Mouse (Mus musculus): ENCODE data around the gene Lcn12.

Lcn12 gene

GRCm38 (mm10) chr2:25497846-25498575, 4.3 kb upstream of the Lcn12 start:
- DNase-seq (ENCODE audit: low read depth, low spot score) = no peak

GRCm38 (mm10) chr2:25496462-25496861, 2.8 kb upstream of the Lcn12 start:
- DNase-seq (ENCODE audit: low read depth, low spot score) = no peak

DNA sequence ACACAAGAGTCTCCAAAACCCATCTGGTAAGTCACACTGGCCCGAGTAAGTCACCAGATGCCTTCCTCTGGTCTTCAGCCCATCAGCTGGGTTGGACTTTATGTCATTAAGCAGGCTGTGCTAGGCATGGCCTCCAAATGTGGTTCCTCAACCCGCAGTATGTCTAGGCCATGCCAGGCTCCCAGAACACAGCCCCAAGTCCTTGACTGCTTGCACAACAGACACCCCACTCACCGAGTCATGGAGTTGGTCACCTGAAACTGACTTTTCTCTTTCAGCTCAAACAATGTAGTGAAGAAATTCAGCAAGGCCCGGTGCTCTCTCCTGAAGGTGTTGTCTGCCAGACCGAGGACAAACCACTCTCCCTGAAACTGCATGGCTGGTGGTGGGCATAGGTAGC, 723 bp downstream of the Lcn12 start:
- DNase-seq (ENCODE audit: low read depth, low spot score) = no peak

- no peak for DNase-seq (ENCODE audit: low read depth, low spot score)
Observed at GRCm38 (mm10) chr2:25488671-25489068, 5.0 kb downstream of the Lcn12 start.

DNA sequence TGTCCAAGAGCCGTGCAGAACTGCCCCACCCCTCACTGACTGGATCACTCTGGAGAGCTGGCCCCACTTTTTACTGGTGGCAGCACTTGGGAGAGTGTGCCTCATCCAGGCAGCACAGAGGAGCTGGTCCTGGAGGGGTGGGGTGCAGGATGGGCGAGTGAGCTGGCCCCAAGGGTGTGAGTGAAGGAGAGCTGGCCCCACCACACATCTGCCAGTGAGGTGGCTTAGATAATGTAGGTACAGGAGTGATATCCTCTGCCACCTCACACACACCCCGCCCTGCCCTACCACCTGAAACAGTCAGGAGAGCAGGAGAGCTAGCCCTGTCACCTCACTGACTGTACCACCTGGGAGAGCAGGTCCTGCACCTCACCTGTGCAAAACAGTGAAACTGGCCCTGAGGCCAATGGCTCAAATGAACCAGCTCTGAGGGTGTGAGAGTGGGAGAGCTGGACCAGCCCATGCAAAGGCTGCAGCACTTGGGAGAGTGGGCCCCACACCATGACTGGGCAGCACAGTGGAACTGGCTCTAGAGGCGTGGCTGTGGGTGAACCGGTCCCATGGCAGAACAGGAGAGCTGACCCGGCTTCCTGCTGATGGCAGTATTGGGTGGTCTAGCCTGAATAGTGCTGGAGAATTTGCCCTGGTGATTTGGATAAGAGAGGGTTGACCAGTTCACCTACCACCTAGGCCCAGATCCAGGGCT, 5.6 kb downstream of the Lcn12 start:
- DNase-seq (ENCODE audit: low read depth, low spot score) = no peak

- no peak for DNase-seq (ENCODE audit: low read depth, low spot score)
Observed at GRCm38 (mm10) chr2:25484901-25485647, 8.6 kb downstream of the Lcn12 start.

DNA sequence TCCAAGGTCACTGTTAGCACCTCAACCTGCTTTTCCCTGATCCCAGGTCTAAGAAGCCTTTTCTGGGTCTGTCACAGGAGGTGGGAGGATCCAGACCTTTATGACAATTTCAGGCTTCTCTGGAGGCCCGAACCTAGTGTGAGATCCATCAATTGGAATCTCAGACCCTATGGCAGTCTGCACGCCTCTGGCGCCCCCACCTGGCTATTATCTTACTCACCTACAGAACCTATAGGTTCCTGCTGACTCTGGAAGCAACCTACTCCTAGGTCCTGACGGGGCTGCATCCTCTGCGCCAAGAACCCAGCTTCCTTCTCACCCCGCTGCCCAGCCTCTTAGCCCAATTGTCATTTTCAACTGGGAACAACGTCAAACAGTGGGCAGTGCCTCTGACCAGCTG, 10.7 kb downstream of the Lcn12 start:
- no peak for DNase-seq (ENCODE audit: low read depth, low spot score)

- DNase-seq (ENCODE audit: low read depth, low spot score) = no peak
Observed at GRCm38 (mm10) chr2:25480541-25480940, 13.2 kb downstream of the Lcn12 start.

- no peak for DNase-seq (ENCODE audit: low read depth, low spot score)
Observed at GRCm38 (mm10) chr2:25479551-25480311, 14.0 kb downstream of the Lcn12 start.

DNA sequence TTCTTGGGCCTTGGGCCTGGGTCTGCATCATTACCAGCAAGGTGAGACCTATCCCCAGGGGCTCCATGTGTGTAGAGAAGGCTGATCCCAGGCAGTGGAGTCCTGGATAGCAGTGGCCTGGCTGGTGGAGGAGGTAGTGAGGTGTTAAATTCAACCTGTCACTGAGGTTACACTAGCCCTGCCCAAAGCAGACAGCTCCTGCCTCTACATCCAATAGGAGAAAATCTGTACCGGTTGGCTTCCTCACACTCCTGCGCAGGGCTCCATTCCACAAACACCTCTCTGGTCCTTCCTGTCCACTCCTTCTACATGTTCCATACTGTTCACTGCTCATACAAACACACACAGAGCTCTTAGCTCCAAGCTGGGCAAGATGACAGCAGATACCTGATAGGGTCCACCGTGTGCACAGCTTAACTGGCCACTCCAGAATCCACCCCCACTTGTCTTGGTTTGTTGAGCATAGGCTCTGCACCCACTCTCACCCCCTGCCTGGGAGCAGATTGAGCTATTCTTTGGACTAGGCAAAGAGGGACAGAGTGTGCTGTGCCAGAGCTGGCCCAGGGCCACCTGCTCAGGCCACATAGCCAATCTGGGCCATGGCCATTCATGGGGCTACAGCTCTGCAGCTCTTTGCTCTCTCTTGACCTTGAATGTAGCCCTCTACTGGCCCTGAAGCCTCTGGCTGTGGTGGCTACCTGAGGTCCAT, 15.6 kb downstream of the Lcn12 start:
- DNase-seq (ENCODE audit: low read depth, low spot score) = no peak

DNA sequence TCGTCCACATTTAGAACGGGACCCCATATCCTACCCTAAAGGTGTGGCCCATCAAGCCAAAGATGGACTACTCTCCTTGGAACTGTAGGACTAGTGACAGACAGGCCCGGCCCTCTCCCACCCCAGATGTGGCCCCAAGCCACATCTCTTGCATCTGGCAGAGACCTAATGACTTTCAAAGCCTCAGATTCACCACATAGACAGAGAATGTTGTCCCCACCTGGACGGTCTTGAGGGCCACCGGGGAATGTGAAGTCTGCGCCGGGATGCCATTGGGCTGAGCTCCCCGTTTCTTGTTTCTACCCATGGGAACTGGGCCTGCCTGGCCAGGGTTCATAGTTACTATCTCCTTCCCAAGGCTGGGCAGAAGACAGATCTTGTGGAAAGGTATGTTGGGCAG, 16.2 kb downstream of the Lcn12 start:
- no peak for DNase-seq (ENCODE audit: low read depth, low spot score)

GRCm38 (mm10) chr2:25472550-25472949, 21.2 kb downstream of the Lcn12 start:
- no peak for DNase-seq (ENCODE audit: low read depth, low spot score)

DNA sequence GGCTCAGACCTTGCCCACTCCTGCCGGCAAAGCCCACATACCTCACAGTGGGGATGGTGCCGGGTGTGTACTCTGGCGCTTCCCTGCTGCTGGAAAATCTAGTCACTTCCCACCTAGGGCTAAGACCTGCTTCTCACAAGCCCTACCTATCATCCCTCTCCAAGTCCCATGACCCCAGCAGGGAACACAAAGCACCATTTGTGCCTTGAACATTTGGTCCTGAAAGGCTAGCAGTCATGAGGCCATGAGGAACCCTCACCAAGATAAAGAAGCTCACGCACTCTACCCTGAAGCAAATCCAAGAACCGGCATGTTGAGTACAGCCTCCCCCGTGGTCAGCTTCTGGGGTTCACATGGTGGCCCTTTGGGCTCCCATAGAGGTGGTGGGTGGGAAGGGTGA, 23.7 kb downstream of the Lcn12 start, which contains the start of gene Ptgds:
Gene Ptgds (minus strand): TSS at position 78 of the 400 bp plus-strand sequence.
- no peak for DNase-seq (ENCODE audit: low read depth, low spot score)

- DNase-seq (ENCODE audit: low read depth, low spot score) = no peak
Observed at GRCm38 (mm10) chr2:25468962-25469915, 24.5 kb downstream of the Lcn12 start.

DNA sequence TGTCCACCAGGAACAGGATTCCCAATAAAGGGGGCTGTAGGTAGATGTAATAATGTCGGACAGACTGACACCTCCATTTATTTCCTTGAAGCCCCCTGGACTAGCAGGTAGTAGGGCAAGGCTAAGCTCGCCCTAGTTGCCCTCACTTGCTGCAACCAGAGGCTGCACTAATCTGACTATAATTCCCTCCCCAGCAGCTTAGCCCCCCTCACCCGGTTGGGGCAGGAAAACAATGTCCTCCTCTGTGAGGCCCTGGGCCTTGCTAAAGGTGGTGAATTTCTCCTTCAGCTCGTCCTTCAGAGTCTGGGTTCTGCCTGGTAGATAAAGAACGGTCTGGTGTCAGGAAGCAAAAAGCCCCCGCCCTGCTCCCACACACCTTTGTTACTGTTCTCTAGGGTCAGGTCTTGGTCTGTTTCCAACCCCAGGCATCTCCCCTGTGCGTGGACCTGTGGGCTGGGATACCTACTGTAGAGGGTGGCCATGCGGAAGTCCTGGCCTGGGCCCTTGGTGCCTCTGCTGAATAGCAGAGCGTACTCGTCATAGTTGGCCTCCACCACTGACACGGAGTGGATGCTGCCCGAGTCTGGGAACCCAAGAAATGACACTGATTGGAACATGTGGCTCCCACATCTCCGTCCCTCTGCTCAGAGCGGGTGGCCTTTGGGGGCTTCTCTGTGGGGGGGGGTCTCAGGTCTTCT, 26.0 kb downstream of the Lcn12 start:
- DNase-seq (ENCODE audit: low read depth, low spot score) = peak; percentile 69

DNA sequence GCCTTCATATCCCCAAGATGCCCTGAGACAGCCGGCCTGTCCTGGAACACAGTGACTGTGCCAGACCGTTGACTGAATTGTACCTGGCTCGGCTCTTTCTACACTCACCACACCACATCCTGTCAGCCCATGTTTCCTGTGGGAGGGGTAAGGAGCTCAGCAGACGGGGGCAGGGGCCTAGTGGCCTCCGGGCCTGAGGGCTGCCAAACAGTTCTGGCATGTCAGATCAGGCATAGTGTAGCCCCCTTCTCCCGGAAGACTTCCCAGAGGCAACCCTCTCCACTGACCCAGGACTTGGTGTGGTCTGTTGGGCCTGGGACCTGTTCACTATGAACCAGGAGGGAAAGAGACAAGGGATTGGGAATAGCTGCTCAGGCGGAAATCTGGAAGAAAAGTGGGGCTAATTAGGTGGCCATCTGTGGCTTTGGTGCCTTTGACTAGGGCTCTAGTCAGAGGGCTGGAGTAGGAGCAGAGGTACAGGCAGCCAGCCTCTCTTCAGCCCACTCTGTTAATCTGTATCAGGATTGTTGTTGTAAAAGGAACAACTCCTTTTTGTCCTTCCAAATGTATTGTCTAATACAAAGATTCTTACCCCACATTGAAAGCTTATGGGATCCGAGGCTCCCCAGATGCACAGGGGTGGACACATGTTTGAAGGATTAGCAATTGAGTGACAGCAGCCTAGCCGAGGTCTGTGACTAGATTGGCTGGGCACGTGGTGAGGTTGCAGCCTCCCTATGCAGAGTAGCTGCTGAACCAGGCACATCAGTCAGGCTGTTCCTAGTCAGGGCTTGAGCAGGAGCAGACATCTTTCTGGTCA, 27.7 kb downstream of the Lcn12 start:
- DNase-seq (ENCODE audit: low read depth, low spot score) = peak; percentile 68

- DNase-seq (ENCODE audit: low read depth, low spot score) = no peak
Observed at GRCm38 (mm10) chr2:25465256-25465655, 28.5 kb downstream of the Lcn12 start.

GRCm38 (mm10) chr2:25463630-25464029, 30.1 kb downstream of the Lcn12 start:
- no peak for DNase-seq (ENCODE audit: low read depth, low spot score)
